8 mouse cellular contexts compared by ENCODE assay signal in the genomic region with DNA sequence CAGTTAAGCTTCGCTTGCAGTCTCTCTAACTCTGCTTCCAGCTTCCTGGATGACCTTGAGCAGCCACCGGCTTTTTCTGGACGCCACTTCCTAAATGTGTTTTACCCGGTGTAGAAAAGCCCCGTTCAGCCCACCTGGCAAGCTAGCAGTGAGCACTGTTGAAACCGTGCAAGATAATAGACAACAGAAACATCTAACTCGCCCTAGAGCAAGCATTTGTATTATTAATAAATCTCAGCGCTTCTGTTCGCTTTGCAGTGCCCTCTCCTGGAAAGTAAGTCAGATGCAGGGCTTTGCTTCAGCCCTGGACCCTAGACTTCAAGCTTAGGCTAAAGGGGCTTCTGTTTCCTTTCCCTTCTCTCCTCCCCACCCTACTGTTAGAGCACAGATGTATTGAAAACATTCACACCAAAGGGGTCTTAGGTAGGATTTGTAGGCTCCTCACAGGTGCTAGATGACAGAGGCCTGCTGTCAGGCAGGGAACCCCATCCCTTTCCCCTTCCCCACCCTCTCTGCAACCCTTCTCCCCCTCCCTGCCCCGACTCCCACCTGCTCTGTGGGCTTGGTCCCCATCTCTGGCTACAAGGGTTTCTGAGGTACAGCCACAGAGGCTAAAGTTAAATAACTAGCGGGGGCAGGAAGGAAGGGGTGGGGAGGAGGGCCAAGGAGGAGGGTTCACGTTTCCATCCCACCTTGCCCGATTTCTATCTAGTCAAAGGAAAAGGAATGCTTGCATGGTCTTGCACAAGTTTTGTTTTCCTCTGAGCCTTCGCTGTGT. TPM values are rescaled to one million over a fixed set of nuclear protein-coding genes. Genes with fewer than 3 reads are reported as not detected.
DNase-seq lines count a peak whose midpoint lies in the region; ATAC-seq lines count a peak whose summit lies in the region.
"Had no signal": no experiment of that assay in that cellular context is flagged by ENCODE, and none has a peak within 500 bp of the region (broad histone marks: within the 10 kb centered on the region; RNA-seq: fewer than 3 reads in every experiment).

A gene (minus strand): TSS at position 593 of the 778 bp plus-strand sequence.

- H3K4me1 ChIP-seq in megakaryocyte, embryonic 14.5 days, result peaks cover 96% of the 10 kb centered on the region
- H3K4me1 ChIP-seq in embryonic facial prominence, embryonic 12.5 days, result peaks cover 50% of the 10 kb centered on the region
- peaks cover 39% of the 10 kb centered on the region for H3K4me1 ChIP-seq in intestine, embryonic 14.5 days (replicated peaks; ENCODE audit: control insufficient read depth, insufficient read depth, low read length)

- H3K4me2 ChIP-seq in embryonic facial prominence, embryonic 12.5 days (replicated peaks), result peak within 1 kb of the TSS; percentile 68
- H3K4me2 ChIP-seq in intestine, embryonic 14.5 days (ENCODE audit: low read length), result peak within 1 kb of the TSS; percentile 64

- no peaks in the 10 kb centered on the region for H3K9me3 ChIP-seq in megakaryocyte, embryonic 14.5 days
- H3K9me3 ChIP-seq in embryonic facial prominence, embryonic 12.5 days, result no peaks in the 10 kb centered on the region
- no peaks in the 10 kb centered on the region for H3K9me3 ChIP-seq in intestine, embryonic 14.5 days (ENCODE audit: control insufficient read depth, low read length)

- H3K36me3 ChIP-seq in megakaryocyte, embryonic 14.5 days (replicated peaks; ENCODE audit: low read length), result no peaks in the 10 kb centered on the region
- H3K36me3 ChIP-seq in embryonic facial prominence, embryonic 12.5 days, result no peaks in the 10 kb centered on the region
- no peaks in the 10 kb centered on the region for H3K36me3 ChIP-seq in intestine, embryonic 14.5 days (ENCODE audit: control insufficient read depth, insufficient read depth, low read length)

- no peak for ATAC-seq in megakaryocyte, adult 5-6 weeks (ENCODE audit: poor library complexity, severe bottlenecking)
- ATAC-seq in embryonic facial prominence, embryonic 12.5 days (ENCODE audit: insufficient number of reproducible peaks, insufficient read depth, low FRiP score, low TSS enrichment), result no peak
- ATAC-seq in intestine, embryonic 14.5 days (replicated peaks; ENCODE audit: low FRiP score, low TSS enrichment, low read depth), result no peak
- ATAC-seq in inflammation-experienced regulatory T-cells, adult 6 months, result no peak

- H3K4me3 ChIP-seq in megakaryocyte, embryonic 14.5 days (replicated peaks), result peak within 1 kb of the TSS; percentile 89
- H3K4me3 ChIP-seq in embryonic facial prominence, embryonic 12.5 days, result peak within 1 kb of the TSS; percentile 30
- peak within 1 kb of the TSS; percentile 29 for H3K4me3 ChIP-seq in intestine, embryonic 14.5 days (ENCODE audit: low read depth, low read length)

- no peak within 1 kb of the TSS for H3K27ac ChIP-seq in embryonic facial prominence, embryonic 12.5 days
- H3K27ac ChIP-seq in intestine, embryonic 14.5 days (ENCODE audit: low read depth), result no peak within 1 kb of the TSS

- H3K27me3 ChIP-seq in megakaryocyte, embryonic 14.5 days (replicated peaks), result peaks cover 93% of the 10 kb centered on the region
- H3K27me3 ChIP-seq in embryonic facial prominence, embryonic 12.5 days, result peaks cover 77% of the 10 kb centered on the region
- H3K27me3 ChIP-seq in intestine, embryonic 14.5 days (replicated peaks; ENCODE audit: control insufficient read depth, insufficient read depth, low read length), result peaks cover 38% of the 10 kb centered on the region

- 21% methylated on average over 14 of the region's 14 CpGs for WGBS in embryonic facial prominence, embryonic 12.5 days
- 22% methylated on average over 14 of the region's 14 CpGs for WGBS in intestine, embryonic 14.5 days

- no peak within 1 kb of the TSS; the same call in 1 of the 2 replicates for H3K9ac ChIP-seq in embryonic facial prominence, embryonic 12.5 days
- H3K9ac ChIP-seq in intestine, embryonic 14.5 days (ENCODE audit: low read length), result no peak within 1 kb of the TSS

- DNase-seq in intestine, embryonic 14.5 days (ENCODE audit: low spot score), result no peak
- peak; percentile 45 for DNase-seq in naive thymus-derived CD4-positive, alpha-beta T cell, adult 2 months (ENCODE audit: low read depth)
- no peak for DNase-seq in layer of hippocampus, adult 9-10 months (ENCODE audit: low spot score)

RNA-seq across cellular contexts. Expression of the gene that starts here (rescaled TPM):
- polyA plus RNA-seq in megakaryocyte, embryonic 14.5 days (2012; ENCODE audit: insufficient read depth, low replicate concordance), result 0.13 TPM in 1 of 2 replicates, not detected in the other
- 0.11 TPM in 1 of 2 replicates, not detected in the other for total RNA-seq in megakaryocyte, adult 5-6 weeks (2015)
- 0.07 and 0.37 TPM in 2 replicates for total RNA-seq in megakaryocyte, adult 5-6 weeks (2017)
- 0.13 and 0.24 TPM in 2 replicates for polyA plus RNA-seq in embryonic facial prominence, embryonic 12.5 days (2016; fragmentation: Nextera tagmentation; extraction: Ambion mirVana)
- polyA plus RNA-seq in intestine, embryonic 14.5 days (2014; fragmentation: Nextera tagmentation; extraction: Ambion mirVana), result 0.23 TPM in 1 of 2 replicates, not detected in the other
- under 1 TPM in 2 of 3 experiments, not detected in 1; 0.33 to 0.55 TPM for polyA plus RNA-seq in inflammation-experienced regulatory T-cells, adult 6 months (2017; shearing (Covaris generic))
- total RNA-seq: hematopoietic stem cell, adult 5-6 weeks had no signal

Comparison
In these comparisons a context has a peak if more than half of its experiments do, and no peak if none do; other contexts are left out.
1. H3K4me3 ChIP-seq: peak in every context shown above with its lines; median percentile 89 in megakaryocyte, embryonic 14.5 days; 30 in embryonic facial prominence, embryonic 12.5 days; 29 in intestine, embryonic 14.5 days.